Mouse (Mus musculus) layer of hippocampus, postnatal 36 days (tissue): ENCODE data around the gene Nap1l4. TPM values are rescaled to one million over a fixed set of nuclear protein-coding genes. Genes with fewer than 3 reads are reported as not detected.
"Not testable (repeated sequence)": the region's sequence is repeated elsewhere in the genome, so short reads cannot be mapped to it uniquely, and the experiment has no call there.

Experiments used
- DNase-seq, 2 experiments: peaks; one replicate each; pipeline ENCODE4 v3.0.0; 2022
- total RNA-seq, 2 experiments: library from RNA; stranded (reverse); gene quantifications; 2 replicates each; pipeline ENCODE4 v1.2.3; 2021

Gene Nap1l4
- 100 to 1,000 TPM; 114 to 122 TPM for total RNA-seq

DNA sequence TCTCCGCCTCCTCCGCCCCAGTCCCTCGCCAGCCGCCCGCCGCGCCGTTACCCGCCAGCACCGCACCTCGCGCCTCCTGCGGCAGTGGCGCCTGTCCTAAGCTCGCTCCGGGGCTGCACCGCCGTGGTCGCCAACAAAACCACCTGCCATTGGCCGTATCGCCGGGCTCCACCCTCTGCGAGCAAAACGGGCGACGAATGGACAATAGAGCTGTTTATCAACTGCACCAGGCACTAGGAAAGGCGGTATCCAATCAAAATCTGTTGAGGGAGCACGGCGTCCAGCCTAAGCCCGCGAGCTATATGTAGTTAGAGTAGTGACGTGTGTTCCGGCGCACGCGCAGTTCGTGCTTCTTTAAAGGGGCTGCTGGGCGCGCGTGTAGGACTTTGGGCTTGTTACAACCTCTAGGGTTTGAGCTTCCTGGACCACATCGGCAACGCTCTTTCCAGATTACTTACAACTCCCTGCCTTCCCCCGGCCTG is at the start of gene Nap1l4:
Gene Nap1l4 (minus strand): TSS at position 131 of the 482 bp plus-strand sequence.
- DNase-seq: peak; percentile 100

DNA sequence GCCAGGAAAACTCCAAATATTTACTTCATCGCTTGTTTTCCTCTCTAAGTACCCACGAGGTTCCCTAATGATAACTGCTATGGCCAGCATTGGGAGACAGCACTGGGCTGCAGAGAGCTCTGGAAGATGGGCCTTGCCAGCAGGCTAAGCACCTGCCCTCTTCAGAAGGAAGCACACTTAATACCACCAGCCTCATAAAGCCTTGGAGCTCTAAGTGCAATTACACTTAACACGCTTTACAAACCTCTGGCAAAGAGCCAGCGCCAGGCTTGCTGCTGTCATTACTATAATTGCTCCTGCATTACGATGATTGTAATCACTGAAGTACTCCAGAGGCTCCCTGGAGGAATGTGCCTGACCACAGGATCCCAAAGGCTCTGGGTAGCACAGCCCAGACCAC is 46.0 kb upstream of the Nap1l4 start:
- no peak for DNase-seq

- no peak for DNase-seq
These were observed 43.3 kb upstream of the Nap1l4 start for GRCm38 (mm10) chr7:143592255-143592654.

DNA sequence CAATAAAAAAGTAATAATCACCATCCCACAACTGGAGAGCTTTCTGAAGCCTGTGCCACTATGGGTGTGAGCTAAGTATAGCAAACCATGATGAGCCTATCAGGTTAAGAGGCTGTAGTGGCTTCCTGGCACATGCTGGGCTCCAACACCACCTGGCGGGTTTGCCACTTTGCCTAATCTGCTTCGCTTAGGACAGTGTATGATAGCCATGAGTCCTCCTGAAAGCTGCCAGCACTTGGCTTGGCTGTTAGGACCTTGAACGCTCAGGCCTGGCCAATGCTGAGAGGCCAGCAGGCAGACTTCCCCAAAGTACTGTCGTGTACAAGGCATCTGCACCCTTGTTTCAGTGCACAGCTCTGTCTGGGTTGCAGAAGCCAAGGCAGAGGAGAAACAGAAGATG is 39.1 kb upstream of the Nap1l4 start:
- no peak for DNase-seq

GRCm38 (mm10) chr7:143587586-143587985 is 38.7 kb upstream of the Nap1l4 start:
- DNase-seq: no peak

GRCm38 (mm10) chr7:143583956-143584355 is 35.0 kb upstream of the Nap1l4 start:
- peak in 1 of 2 experiments; percentile 24 for DNase-seq

GRCm38 (mm10) chr7:143583025-143583424 is 34.1 kb upstream of the Nap1l4 start:
- no peak for DNase-seq

- DNase-seq: no peak
These were observed 26.8 kb upstream of the Nap1l4 start for GRCm38 (mm10) chr7:143575751-143576150.

DNA sequence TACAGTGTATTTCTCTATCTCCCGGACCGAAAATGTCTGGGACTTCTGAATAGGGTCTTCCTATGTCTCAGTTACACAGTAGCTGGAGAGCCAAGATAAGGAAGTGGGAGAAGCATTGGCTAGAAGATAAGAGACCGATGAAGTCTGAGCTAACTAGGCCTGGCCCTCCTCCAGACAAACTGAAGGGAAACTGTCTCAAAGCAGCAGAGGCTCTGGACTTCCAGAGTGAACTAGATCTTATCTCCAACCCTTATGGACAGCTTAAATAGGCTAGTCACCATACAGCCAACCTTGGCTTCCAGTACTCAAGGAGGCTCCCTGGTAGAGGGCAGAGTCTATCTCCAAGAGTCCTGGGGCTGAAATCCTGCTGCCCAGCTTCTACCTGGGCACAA is 16.7 kb upstream of the Nap1l4 start:
- no peak for DNase-seq

GRCm38 (mm10) chr7:143565015-143565647 is 16.2 kb upstream of the Nap1l4 start:
- DNase-seq: no peak

DNA sequence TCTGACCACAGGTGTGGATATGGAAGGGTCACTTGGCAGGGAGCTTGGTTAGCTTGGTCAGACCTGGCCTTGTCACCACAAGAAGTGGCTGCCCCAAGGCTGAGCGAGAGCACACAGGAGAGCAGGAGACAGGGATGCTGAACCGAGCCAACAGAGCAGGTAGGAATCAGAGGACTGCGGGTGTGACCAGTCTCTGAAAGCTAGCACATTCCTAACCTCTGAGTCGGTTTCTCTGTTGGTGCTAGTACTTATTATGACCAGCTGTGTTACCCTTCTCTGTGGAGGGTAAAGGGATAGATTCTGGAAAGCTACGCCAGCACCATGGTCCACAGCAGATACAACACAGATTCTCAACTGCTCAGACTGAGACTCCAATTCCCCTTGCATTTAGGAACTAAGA is 14.9 kb upstream of the Nap1l4 start:
- no peak for DNase-seq

- DNase-seq: no peak
These were observed 8.7 kb upstream of the Nap1l4 start for GRCm38 (mm10) chr7:143557616-143558015.

DNA sequence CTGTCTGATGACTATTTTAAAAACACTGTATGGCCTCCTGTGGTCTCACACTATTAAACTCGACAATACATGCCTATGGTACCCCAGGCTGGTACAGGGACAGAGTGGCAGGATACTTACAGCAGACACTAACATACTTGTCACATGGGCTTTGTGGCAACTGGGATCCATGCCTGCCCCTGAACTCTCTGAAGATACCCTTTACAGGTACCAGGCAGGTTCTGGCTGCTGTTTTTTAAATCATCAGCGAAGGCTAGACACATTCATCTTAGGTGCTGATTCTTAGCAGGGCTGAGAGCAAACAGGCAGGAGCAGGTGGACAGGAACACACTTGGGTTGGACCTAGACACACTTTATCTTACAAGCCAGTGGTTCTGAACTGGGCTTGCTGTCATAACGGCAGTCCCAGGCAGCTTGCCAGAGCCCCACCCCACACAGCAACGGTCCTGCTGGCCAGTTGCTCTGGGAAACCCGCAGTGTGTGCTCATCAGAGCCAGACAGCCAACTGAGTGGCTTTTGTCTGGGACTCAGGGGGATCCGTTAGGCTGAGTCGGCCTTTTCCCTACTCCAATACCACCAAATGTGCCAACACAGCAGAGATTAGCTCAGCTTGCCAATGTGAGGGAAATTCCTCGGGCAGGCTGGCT is 8.2 kb upstream of the Nap1l4 start:
- DNase-seq: peak; percentile 26 to 41

DNA sequence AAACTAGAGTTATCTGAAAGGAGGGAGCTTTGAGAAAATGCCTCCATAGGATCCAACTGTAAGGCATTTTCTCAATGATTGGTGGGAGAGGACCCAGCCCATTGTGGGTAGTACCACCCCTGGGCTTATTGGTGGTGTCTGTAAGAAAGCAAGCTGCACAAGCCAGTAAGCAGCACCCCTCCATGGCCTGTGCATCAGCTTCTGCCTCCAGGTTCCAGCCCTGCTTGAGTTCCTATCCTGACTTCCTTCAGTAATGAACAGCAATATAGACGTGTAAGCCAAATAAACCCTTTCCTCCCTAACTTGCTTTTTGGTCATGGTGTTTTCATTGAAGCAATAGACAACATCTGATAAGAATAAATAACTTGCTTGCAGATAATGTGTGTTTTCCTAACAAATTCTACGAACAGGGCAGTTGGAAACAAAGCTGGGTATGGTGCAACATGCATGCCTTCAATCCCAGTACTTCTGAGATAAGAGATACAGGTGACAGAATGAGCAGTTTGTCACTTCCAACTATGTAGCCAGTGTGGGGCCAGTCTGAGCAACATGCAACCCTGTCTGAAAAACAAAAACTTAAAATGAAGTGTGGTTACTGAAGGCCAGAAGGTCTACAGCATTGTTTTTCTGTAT is 798 bp upstream of the Nap1l4 start:
- no peak for DNase-seq

DNA sequence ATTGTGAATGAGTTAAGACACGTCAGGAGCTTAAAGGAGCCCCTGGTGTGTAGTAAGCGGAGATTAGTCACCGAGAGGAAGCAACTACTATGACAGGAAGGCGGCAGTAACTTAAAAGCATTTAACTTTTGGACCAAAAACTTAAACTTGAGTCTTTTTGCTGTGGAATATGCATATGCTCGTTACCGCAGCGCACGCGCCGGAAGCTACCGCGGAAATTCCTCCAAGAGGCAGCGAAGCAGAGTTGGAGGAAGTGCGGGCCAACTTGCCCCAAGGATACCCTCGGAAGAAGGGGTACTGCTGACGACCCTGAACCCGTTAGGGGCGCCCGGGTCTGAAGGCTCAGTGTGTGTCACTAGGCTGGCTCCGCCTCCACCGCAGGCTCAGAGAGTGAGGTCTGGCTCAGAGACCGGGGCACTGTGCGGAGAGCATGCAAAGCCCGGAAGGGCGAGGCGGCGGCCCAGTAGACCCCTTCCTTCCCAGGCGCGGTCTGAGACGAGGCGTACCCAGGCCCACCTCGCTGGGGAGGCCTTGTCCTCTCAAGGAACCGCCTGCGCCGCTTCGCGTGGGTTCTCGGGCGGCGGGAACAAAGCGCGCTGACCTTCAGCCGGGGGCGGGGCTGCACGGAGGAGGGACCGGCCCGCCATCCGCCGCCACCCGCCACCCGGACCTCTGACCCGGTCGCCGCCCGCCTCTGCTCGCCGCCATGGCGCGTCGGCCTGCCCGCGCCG is 510 bp downstream of the Nap1l4 start:
- DNase-seq: no peak

GRCm38 (mm10) chr7:143546554-143546953 is 2.4 kb downstream of the Nap1l4 start:
- no peak for DNase-seq

GRCm38 (mm10) chr7:143544368-143544767 is 4.5 kb downstream of the Nap1l4 start:
- DNase-seq: no peak

GRCm38 (mm10) chr7:143538671-143539070 is 10.2 kb downstream of the Nap1l4 start:
- no peak for DNase-seq

- DNase-seq: not testable (repeated sequence)
These were observed 10.7 kb downstream of the Nap1l4 start for GRCm38 (mm10) chr7:143538229-143538628.

DNA sequence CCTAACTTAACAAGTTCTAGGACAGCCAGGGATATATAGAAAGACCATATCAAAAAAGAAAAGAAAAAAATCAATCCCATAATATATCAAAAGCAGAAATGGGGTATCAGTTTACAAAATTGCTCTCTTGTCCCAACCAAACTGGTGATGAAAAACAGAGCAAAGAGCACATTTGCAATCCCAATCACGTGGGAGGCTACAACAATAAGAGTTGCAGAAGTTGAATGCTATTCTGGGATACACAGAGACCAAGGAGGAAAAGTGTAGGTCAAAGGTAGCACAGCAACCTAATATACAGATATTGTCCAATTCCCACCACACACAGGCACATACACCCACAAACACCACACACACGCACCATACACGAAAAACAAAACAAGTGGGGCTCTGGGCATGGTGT is 12.7 kb downstream of the Nap1l4 start:
- DNase-seq: no peak

DNA sequence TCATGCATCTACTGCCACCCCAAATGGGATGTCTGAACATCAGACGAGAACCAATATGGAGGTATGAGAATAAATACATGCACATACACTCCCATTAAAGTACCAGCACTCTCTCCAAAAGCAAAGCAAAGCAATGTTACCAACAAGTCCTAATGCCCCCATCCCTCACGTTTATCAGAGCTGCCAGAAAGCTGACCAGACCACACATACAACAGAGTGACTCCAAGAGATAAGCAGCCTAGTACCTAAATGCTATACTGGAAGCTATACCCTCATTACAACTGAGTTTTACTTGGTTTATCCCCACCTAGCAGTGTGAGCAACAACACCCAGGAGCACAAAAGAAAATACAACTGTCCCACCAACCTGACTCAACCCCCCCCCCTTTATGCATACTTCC is 15.6 kb downstream of the Nap1l4 start:
- DNase-seq: no peak

DNA sequence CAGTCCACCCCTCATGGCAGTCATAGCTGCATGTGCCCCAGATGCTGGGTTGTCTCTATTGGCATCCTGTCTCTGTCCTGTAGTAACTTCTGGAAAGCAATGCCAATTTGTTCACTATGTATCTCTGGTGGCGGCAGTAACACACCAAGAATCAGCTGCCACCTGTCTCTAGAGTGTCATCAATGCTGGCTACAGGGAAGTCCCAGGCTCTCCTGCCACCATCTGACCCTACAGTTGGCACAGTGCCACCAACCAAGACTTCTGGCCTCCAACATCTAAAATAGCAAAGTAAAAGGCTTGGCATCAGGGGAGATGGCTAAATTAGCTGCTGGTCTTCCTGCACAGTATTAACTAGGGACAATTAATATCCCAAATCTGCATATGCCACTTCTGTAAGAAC is 16.5 kb downstream of the Nap1l4 start:
- DNase-seq: no peak

DNA sequence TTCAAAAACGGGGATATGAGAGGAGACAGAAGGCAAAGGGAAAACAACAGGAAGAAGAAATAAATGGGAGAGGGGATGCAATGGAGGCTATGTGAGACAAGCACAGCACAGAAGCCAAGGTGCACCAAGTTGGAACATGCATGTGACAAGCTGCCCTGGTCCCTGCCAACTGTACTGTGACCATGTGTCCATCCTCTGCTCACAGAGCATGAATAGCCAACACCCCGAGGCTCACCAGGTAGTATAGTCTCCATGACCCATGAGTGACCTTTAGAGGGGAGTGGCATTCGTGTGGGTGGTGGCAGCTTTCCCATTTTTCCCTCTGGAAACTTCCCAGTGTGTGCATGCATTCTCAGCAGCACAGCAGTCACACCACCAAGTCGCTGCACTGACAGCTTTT is 29.6 kb downstream of the Nap1l4 start:
- no peak for DNase-seq
